Mouse (Mus musculus): ENCODE measurements around the gene Slc41a3.

- TF ChIP-seq CTCF (IDR thresholded peaks at IDR 0.05) (no peak), EP300 (IDR thresholded peaks at IDR 0.05) (no peak)
These were observed 47.4 kb upstream of the Slc41a3 start for GRCm38 (mm10) chr6:90557077-90557476.

Data from lung, postnatal 0 days (tissue).